Mouse (Mus musculus): ENCODE measurements around the gene Hoxd3. TPM values are rescaled to one million over a fixed set of nuclear protein-coding genes. Genes with fewer than 3 reads are reported as not detected.

Hoxd3 gene
- polyA plus RNA-seq, 1 experiment from 2014 or later, result not detected

- Histone ChIP-seq H3K27me3 (replicated peaks; ENCODE audit: insufficient read depth, low read length) (peaks cover 92% of the 10 kb centered on the region), H3K27ac (ENCODE audit: low read length) (no peak overlapping the region)
These were observed 12.7 kb downstream of the Hoxd3 start for GRCm38 (mm10) chr2:74724244-74725015.

GRCm38 (mm10) chr2:74725171-74725570, 13.4 kb downstream of the Hoxd3 start:
- H3K4me1 ChIP-seq (ENCODE audit: insufficient read depth, low read depth, low read length), result 0 out of 2 replicates have a peak, but pooled peaks cover 3% of the 10 kb centered on the region
- no peak for ATAC-seq
- TF ChIP-seq CTCF (IDR thresholded peaks at IDR 0.05) (no peak), EP300 (IDR thresholded peaks at IDR 0.05) (no peak)
- H3K4me2 ChIP-seq (replicated peaks; ENCODE audit: low read depth, low read length), result no peak overlapping the region
- 10% methylated on average over 17 of the region's 17 CpGs for WGBS
- no peak for DNase-seq (ENCODE audit: low spot score)
- no peaks in the 10 kb centered on the region for H3K36me3 ChIP-seq (ENCODE audit: insufficient read depth, low read length)
- peaks cover 90% of the 10 kb centered on the region for H3K27me3 ChIP-seq (replicated peaks; ENCODE audit: insufficient read depth, low read length)
- no peaks in the 10 kb centered on the region for H3K9me3 ChIP-seq (ENCODE audit: low read length)
- H3K27ac ChIP-seq (ENCODE audit: low read length), result no peak overlapping the region
- H3K4me3 ChIP-seq (ENCODE audit: low read depth, low read length), result no peak overlapping the region
- no peak overlapping the region for H3K9ac ChIP-seq (replicated peaks; ENCODE audit: low read depth)

More at GRCm38 (mm10) chr2:74724244-74725015, 12.7 kb downstream of the Hoxd3 start:
- H3K4me2 ChIP-seq (replicated peaks; ENCODE audit: low read depth, low read length), result no peak overlapping the region
- 0 out of 2 replicates have a peak, but pooled peaks cover 3% of the 10 kb centered on the region for H3K4me1 ChIP-seq (ENCODE audit: insufficient read depth, low read depth, low read length)
- WGBS, result 24% methylated on average over 7 of the region's 7 CpGs
- H3K36me3 ChIP-seq (ENCODE audit: insufficient read depth, low read length), result no peaks in the 10 kb centered on the region
- H3K9me3 ChIP-seq (ENCODE audit: low read length), result no peaks in the 10 kb centered on the region
- DNase-seq (ENCODE audit: low spot score) (no peak), ATAC-seq (no peak)
- no peak overlapping the region for H3K4me3 ChIP-seq (ENCODE audit: low read depth, low read length)
- H3K9ac ChIP-seq (replicated peaks; ENCODE audit: low read depth), result no peak overlapping the region
- TF ChIP-seq CTCF (IDR thresholded peaks at IDR 0.05), result no peak

- no peaks in the 10 kb centered on the region for H3K9me3 ChIP-seq (ENCODE audit: low read length)
- peak within 1 kb of the TSS; percentile 8; the same call in 1 of the 2 replicates for H3K4me3 ChIP-seq (ENCODE audit: low read depth, low read length)
- H3K9ac ChIP-seq (replicated peaks; ENCODE audit: low read depth), result no peak within 1 kb of the TSS
- no peak for TF ChIP-seq EP300 (IDR thresholded peaks at IDR 0.05)
- no peak for TF ChIP-seq CTCF (IDR thresholded peaks at IDR 0.05)
- H3K4me1 ChIP-seq (ENCODE audit: insufficient read depth, low read depth, low read length), result 0 out of 2 replicates have a peak, but pooled peaks cover 3% of the 10 kb centered on the region
- no peak within 1 kb of the TSS for H3K4me2 ChIP-seq (replicated peaks; ENCODE audit: low read depth, low read length)
- H3K36me3 ChIP-seq (ENCODE audit: insufficient read depth, low read length), result no peaks in the 10 kb centered on the region
- 14% methylated on average over 5 of the region's 5 CpGs for WGBS
- ATAC-seq (no peak), DNase-seq (ENCODE audit: low spot score) (no peak)
- no peak within 1 kb of the TSS for H3K27ac ChIP-seq (ENCODE audit: low read length)
- H3K27me3 ChIP-seq (replicated peaks; ENCODE audit: insufficient read depth, low read length), result peaks cover 90% of the 10 kb centered on the region
These were observed 14.8 kb downstream of the Hoxd3 start, which contains the start of gene Gm28230 for GRCm38 (mm10) chr2:74726551-74726950. Gene Gm28230 (plus strand): TSS chr2:74726728.

- Histone ChIP-seq H3K4me1 (ENCODE audit: insufficient read depth, low read depth, low read length) (0 out of 2 replicates have a peak, but pooled peaks cover 3% of the 10 kb centered on the region), H3K9me3 (ENCODE audit: low read length) (no peaks in the 10 kb centered on the region), H3K4me3 (ENCODE audit: low read depth, low read length) (peak overlapping the region; percentile 8; the same call in 1 of the 2 replicates), H3K4me2 (replicated peaks; ENCODE audit: low read depth, low read length) (no peak overlapping the region), H3K36me3 (ENCODE audit: insufficient read depth, low read length) (no peaks in the 10 kb centered on the region), H3K27me3 (replicated peaks; ENCODE audit: insufficient read depth, low read length) (peaks cover 90% of the 10 kb centered on the region), H3K27ac (ENCODE audit: low read length) (no peak overlapping the region), H3K9ac (replicated peaks; ENCODE audit: low read depth) (no peak overlapping the region)
- WGBS, result 2% methylated on average over 43 of the region's 43 CpGs
- DNase-seq (ENCODE audit: low spot score) (no peak), ATAC-seq (no peak)
- TF ChIP-seq EP300 (IDR thresholded peaks at IDR 0.05) (no peak), CTCF (IDR thresholded peaks at IDR 0.05) (no peak)
These were observed 15.4 kb downstream of the Hoxd3 start for GRCm38 (mm10) chr2:74726973-74727639.

- Histone ChIP-seq H3K9ac (replicated peaks; ENCODE audit: low read depth) (no peak overlapping the region), H3K4me1 (ENCODE audit: insufficient read depth, low read depth, low read length) (0 out of 2 replicates have a peak, but pooled peaks cover 3% of the 10 kb centered on the region), H3K4me3 (ENCODE audit: low read depth, low read length) (0 out of 2 replicates have a peak overlapping the region, but pooled peaks have one; percentile 8), H3K4me2 (replicated peaks; ENCODE audit: low read depth, low read length) (no peak overlapping the region), H3K9me3 (ENCODE audit: low read length) (no peaks in the 10 kb centered on the region), H3K27me3 (replicated peaks; ENCODE audit: insufficient read depth, low read length) (peaks cover 92% of the 10 kb centered on the region), H3K36me3 (ENCODE audit: insufficient read depth, low read length) (no peaks in the 10 kb centered on the region), H3K27ac (ENCODE audit: low read length) (no peak overlapping the region)
- WGBS, result 5% methylated on average over 24 of the region's 25 CpGs
- TF ChIP-seq EP300 (IDR thresholded peaks at IDR 0.05) (no peak), CTCF (IDR thresholded peaks at IDR 0.05) (no peak)
- ATAC-seq, result no peak
- no peak for DNase-seq (ENCODE audit: low spot score)
These were observed 16.0 kb downstream of the Hoxd3 start for GRCm38 (mm10) chr2:74727640-74728302.

- Histone ChIP-seq H3K9ac (replicated peaks; ENCODE audit: low read depth) (no peak overlapping the region), H3K27me3 (replicated peaks; ENCODE audit: insufficient read depth, low read length) (peaks cover 89% of the 10 kb centered on the region)
- DNase-seq (ENCODE audit: low spot score), result no peak
These were observed 16.6 kb downstream of the Hoxd3 start for GRCm38 (mm10) chr2:74728303-74728680.

More at GRCm38 (mm10) chr2:74728303-74728680, 16.6 kb downstream of the Hoxd3 start:
- Histone ChIP-seq H3K4me2 (replicated peaks; ENCODE audit: low read depth, low read length) (no peak overlapping the region), H3K36me3 (ENCODE audit: insufficient read depth, low read length) (no peaks in the 10 kb centered on the region), H3K9me3 (ENCODE audit: low read length) (no peaks in the 10 kb centered on the region), H3K27ac (ENCODE audit: low read length) (no peak overlapping the region), H3K4me3 (ENCODE audit: low read depth, low read length) (no peak overlapping the region), H3K4me1 (ENCODE audit: insufficient read depth, low read depth, low read length) (0 out of 2 replicates have a peak, but pooled peaks cover 3% of the 10 kb centered on the region)
- WGBS, result 16% methylated on average over 13 of the region's 13 CpGs
- ATAC-seq, result no peak
- no peak for TF ChIP-seq EP300 (IDR thresholded peaks at IDR 0.05)
